17 mouse cellular contexts compared by ENCODE assay signal in genomic region chr10:20112026-20112973, GRCm38 (mm10). TPM values are rescaled to one million over a fixed set of nuclear protein-coding genes. Genes with fewer than 3 reads are reported as not detected.
DNase-seq lines count a peak whose midpoint lies in the region; ATAC-seq lines count a peak whose summit lies in the region.
"Had no signal": no experiment of that assay in that cellular context is flagged by ENCODE, and none has a peak within 500 bp of the region (broad histone marks: within the 10 kb centered on the region; RNA-seq: fewer than 3 reads in every experiment).

No protein-coding gene starts in this region.

- WGBS in forebrain, embryonic 14.5 days: 82% methylated on average over 18 of the region's 18 CpGs
- WGBS in forebrain, embryonic 12.5 days: 86% methylated on average over 18 of the region's 18 CpGs
- 63% methylated on average over 18 of the region's 18 CpGs for WGBS in lung, embryonic 15.5 days
- 47% methylated on average over 18 of the region's 18 CpGs for WGBS in liver, embryonic 15.5 days (ENCODE audit: insufficient replicate concordance)

- H3K9ac ChIP-seq in forebrain, embryonic 14.5 days (ENCODE audit: low read length): no peak overlapping the region
- no peak overlapping the region for H3K9ac ChIP-seq in forebrain, embryonic 12.5 days
- H3K9ac ChIP-seq in lung, embryonic 15.5 days: no peak overlapping the region
- no peak overlapping the region for H3K9ac ChIP-seq in liver, embryonic 15.5 days
- H3K9ac ChIP-seq: heart, embryonic 13.5 days had no signal

- H3K27me3 ChIP-seq in forebrain, embryonic 14.5 days (replicated peaks; ENCODE audit: control insufficient read depth, insufficient read depth, low read length): no peaks in the 10 kb centered on the region
- H3K27me3 ChIP-seq in forebrain, embryonic 12.5 days: no peaks in the 10 kb centered on the region
- no peaks in the 10 kb centered on the region for H3K27me3 ChIP-seq in lung, embryonic 15.5 days
- no peaks in the 10 kb centered on the region for H3K27me3 ChIP-seq in liver, embryonic 15.5 days
- H3K27me3 ChIP-seq: heart, embryonic 13.5 days had no signal

- H3K4me1 ChIP-seq in forebrain, embryonic 14.5 days (ENCODE audit: control insufficient read depth, insufficient read depth, low read length): no peaks in the 10 kb centered on the region
- no peaks in the 10 kb centered on the region for H3K4me1 ChIP-seq in forebrain, embryonic 12.5 days
- H3K4me1 ChIP-seq in lung, embryonic 15.5 days: peaks cover 4% of the 10 kb centered on the region; the same call in 1 of the 2 replicates
- H3K4me1 ChIP-seq in liver, embryonic 15.5 days (replicated peaks): peaks cover 7% of the 10 kb centered on the region; the same call in 1 of the 2 replicates
- H3K4me1 ChIP-seq: heart, embryonic 13.5 days had no signal

- ATAC-seq in forebrain, embryonic 14.5 days: no peak
- ATAC-seq in forebrain, embryonic 12.5 days (ENCODE audit: low FRiP score): no peak
- peak; percentile 19; the same call in 1 of the 2 replicates for ATAC-seq in lung, embryonic 15.5 days (ENCODE audit: borderline replicate concordance, extremely low read depth, low FRiP score, low TSS enrichment)
- ATAC-seq in liver, embryonic 15.5 days (ENCODE audit: insufficient read depth): no peak
- ATAC-seq: intestine, embryonic 16.5 days; lung, postnatal 0 days; midbrain, embryonic 16.5 days had no signal

- peak; percentile 49 for DNase-seq in forebrain, embryonic 14.5 days (ENCODE audit: low spot score)
- DNase-seq in lung, postnatal 36 days: no peak
- DNase-seq in cerebellum, adult 9-10 months: peak; percentile 70
- DNase-seq in layer of hippocampus, postnatal 10 days (ENCODE audit: low spot score in 2 of 2): no peak
- no peak for DNase-seq in heart, adult 11 months
- DNase-seq: B cell, adult 2 months; gastrocnemius, postnatal 25 days; kidney, postnatal 25 days; layer of hippocampus, postnatal 36 days; thymus, postnatal 36 days had no signal

- H3K36me3 ChIP-seq in forebrain, embryonic 14.5 days (ENCODE audit: control insufficient read depth, insufficient read depth, low read length): no peaks in the 10 kb centered on the region
- no peaks in the 10 kb centered on the region for H3K36me3 ChIP-seq in forebrain, embryonic 12.5 days (replicated peaks)
- no peaks in the 10 kb centered on the region for H3K36me3 ChIP-seq in lung, embryonic 15.5 days
- H3K36me3 ChIP-seq in liver, embryonic 15.5 days (replicated peaks): no peaks in the 10 kb centered on the region

- H3K4me2 ChIP-seq in forebrain, embryonic 14.5 days (ENCODE audit: low read length): no peak overlapping the region
- no peak overlapping the region for H3K4me2 ChIP-seq in forebrain, embryonic 12.5 days
- no peak overlapping the region for H3K4me2 ChIP-seq in lung, embryonic 15.5 days
- H3K4me2 ChIP-seq in liver, embryonic 15.5 days: peak overlapping the region; percentile 30
- H3K4me2 ChIP-seq: heart, embryonic 13.5 days had no signal

- no peaks in the 10 kb centered on the region for H3K9me3 ChIP-seq in forebrain, embryonic 14.5 days (replicated peaks; ENCODE audit: control insufficient read depth, low read length)
- H3K9me3 ChIP-seq in forebrain, embryonic 12.5 days: no peaks in the 10 kb centered on the region
- H3K9me3 ChIP-seq in lung, embryonic 15.5 days: no peaks in the 10 kb centered on the region
- H3K9me3 ChIP-seq in liver, embryonic 15.5 days (replicated peaks): no peaks in the 10 kb centered on the region
- H3K9me3 ChIP-seq: heart, embryonic 13.5 days had no signal

- H3K4me3 ChIP-seq in forebrain, embryonic 14.5 days (ENCODE audit: low read depth, low read length): no peak overlapping the region
- H3K4me3 ChIP-seq in forebrain, embryonic 12.5 days (replicated peaks): no peak overlapping the region
- H3K4me3 ChIP-seq in lung, embryonic 15.5 days: no peak overlapping the region
- no peak overlapping the region for H3K4me3 ChIP-seq in liver, embryonic 15.5 days (replicated peaks)
- H3K4me3 ChIP-seq: heart, embryonic 13.5 days had no signal

- no peak overlapping the region for H3K27ac ChIP-seq in forebrain, embryonic 14.5 days (ENCODE audit: low read depth, low read length)
- H3K27ac ChIP-seq in forebrain, embryonic 12.5 days: no peak overlapping the region
- no peak overlapping the region for H3K27ac ChIP-seq in lung, embryonic 15.5 days
- H3K27ac ChIP-seq in liver, embryonic 15.5 days (replicated peaks): no peak overlapping the region
- H3K27ac ChIP-seq: heart, embryonic 13.5 days had no signal

RNA-seq across cellular contexts. Expression of gene Map7, which starts 36.0 kb away (rescaled TPM):
- 2.7 and 3.3 TPM in 2 replicates for polyA plus RNA-seq in forebrain, embryonic 14.5 days (2014; fragmentation: Nextera tagmentation; extraction: Ambion mirVana)
- polyA plus RNA-seq in forebrain, embryonic 12.5 days (2016; fragmentation: Nextera tagmentation; extraction: Ambion mirVana): 6.3 and 8.2 TPM in 2 replicates
- polyA plus RNA-seq in lung, embryonic 15.5 days (2015; fragmentation: Nextera tagmentation; extraction: Ambion mirVana): 12.2 and 13.0 TPM in 2 replicates
- polyA plus RNA-seq in liver, embryonic 15.5 days (2015; fragmentation: Nextera tagmentation; extraction: Ambion mirVana): 3.7 and 4.2 TPM in 2 replicates
- 10 to 100 TPM; 42.3 to 49.4 TPM for total RNA-seq in layer of hippocampus, postnatal 10 days (2021)

Comparison
In these comparisons a context has a peak if more than half of its experiments do, and no peak if none do; other contexts are left out.
1. DNase-seq: peak in forebrain, embryonic 14.5 days (single experiment) and cerebellum, adult 9-10 months (single experiment); none in lung, postnatal 36 days (single experiment), layer of hippocampus, postnatal 10 days (0 of 2) and heart, adult 11 months (single experiment).